Mouse (Mus musculus): Measurements from ENCODE around the gene D230025D16Rik.

DNA sequence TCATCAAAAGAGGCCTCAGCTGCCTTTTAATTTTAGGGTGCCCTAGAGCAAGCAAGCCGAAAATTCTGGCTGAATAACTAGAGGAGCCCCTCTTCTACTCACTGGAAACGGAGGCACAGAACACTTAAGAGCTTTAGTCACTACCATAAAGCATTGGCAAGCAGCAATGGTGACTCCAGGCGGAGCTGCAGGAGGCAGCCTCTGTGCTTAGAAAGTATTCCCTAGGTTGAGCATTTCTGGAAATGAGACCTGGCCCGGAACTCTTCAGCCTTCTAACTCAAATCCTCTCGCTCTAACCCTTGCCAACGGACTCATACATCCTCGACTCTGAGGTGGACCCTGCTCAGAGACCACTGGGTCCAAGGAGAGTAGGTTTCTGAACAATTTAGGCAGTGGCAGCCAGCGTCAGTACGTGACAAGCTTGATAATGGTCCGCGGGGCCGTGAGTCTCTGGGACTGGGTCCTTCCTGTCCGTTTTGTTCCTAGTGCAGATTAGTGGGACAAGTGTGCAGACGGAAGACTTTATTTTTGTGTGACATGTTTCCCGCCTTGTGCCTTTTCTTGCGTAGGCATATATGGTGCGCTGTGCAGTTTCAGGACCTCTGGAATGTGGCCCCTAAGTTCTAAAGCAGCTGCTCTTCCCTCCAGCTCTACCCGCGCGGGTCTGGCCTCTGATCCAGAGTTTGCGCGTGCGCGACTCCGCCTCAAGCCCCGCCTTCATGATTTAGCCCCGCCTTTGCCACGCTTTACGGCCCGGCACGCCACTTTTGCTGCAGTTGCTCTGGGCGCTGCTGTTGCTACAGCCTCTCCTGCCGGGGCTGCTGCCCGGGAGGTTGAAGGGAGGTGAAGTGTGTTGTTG lies at the start of gene D230025D16Rik:
- TF ChIP-seq POLR2A (IDR thresholded peaks at IDR 0.05; ENCODE audit: insufficient read depth, low read depth, low read length) (peak; percentile 94), CTCF (IDR thresholded peaks at IDR 0.05; ENCODE audit: insufficient read depth, low read depth, low read length) (no peak)
